Mouse (Mus musculus): Measurements from ENCODE around the gene Tada2a.

Tada2a gene

GRCm38 (mm10) chr11:84063631-84064209, 65.7 kb downstream of the Tada2a start:
- DNase-seq (ENCODE audit: low spot score in 2 of 2), result no peak

GRCm38 (mm10) chr11:84062805-84063204, 66.6 kb downstream of the Tada2a start:
- no peak for DNase-seq (ENCODE audit: low spot score in 2 of 2)

- no peak for DNase-seq (ENCODE audit: low spot score in 2 of 2)
Measured at GRCm38 (mm10) chr11:84061881-84062280, 67.5 kb downstream of the Tada2a start.

- DNase-seq (ENCODE audit: low spot score in 2 of 2), result no peak
Measured at GRCm38 (mm10) chr11:84060635-84061034, 68.8 kb downstream of the Tada2a start.

- no peak for DNase-seq (ENCODE audit: low spot score in 2 of 2)
Measured at GRCm38 (mm10) chr11:84059784-84060183, 69.6 kb downstream of the Tada2a start.

GRCm38 (mm10) chr11:84057418-84057817, 72.0 kb downstream of the Tada2a start:
- DNase-seq (ENCODE audit: low spot score in 2 of 2), result no peak

- no peak for DNase-seq (ENCODE audit: low spot score in 2 of 2)
Measured at GRCm38 (mm10) chr11:84053524-84054163, 75.8 kb downstream of the Tada2a start.

- no peak for DNase-seq (ENCODE audit: low spot score in 2 of 2)
Measured at GRCm38 (mm10) chr11:84053055-84053454, 76.3 kb downstream of the Tada2a start.

- DNase-seq (ENCODE audit: low spot score in 2 of 2), result no peak
Measured at GRCm38 (mm10) chr11:84048411-84048810, 81.0 kb downstream of the Tada2a start.

GRCm38 (mm10) chr11:84047270-84047669, 82.1 kb downstream of the Tada2a start:
- DNase-seq (ENCODE audit: low spot score in 2 of 2), result no peak

GRCm38 (mm10) chr11:84044988-84045387, 84.4 kb downstream of the Tada2a start:
- DNase-seq (ENCODE audit: low spot score in 2 of 2), result no peak

- peak; percentile 48 to 58 for DNase-seq (ENCODE audit: low spot score in 2 of 2)
Measured at GRCm38 (mm10) chr11:84042808-84043762, 86.3 kb downstream of the Tada2a start.

- DNase-seq (ENCODE audit: low spot score in 2 of 2), result no peak
Measured at GRCm38 (mm10) chr11:84040621-84041020, 88.8 kb downstream of the Tada2a start.

- no peak for DNase-seq (ENCODE audit: low spot score in 2 of 2)
Measured at GRCm38 (mm10) chr11:84033671-84034070, 95.7 kb downstream of the Tada2a start.

- DNase-seq (ENCODE audit: low spot score in 2 of 2), result no peak
Measured at GRCm38 (mm10) chr11:84032559-84032958, 96.8 kb downstream of the Tada2a start.

- DNase-seq (ENCODE audit: low spot score in 2 of 2), result no peak
Measured at GRCm38 (mm10) chr11:84031971-84032370, 97.4 kb downstream of the Tada2a start.
